Mouse (Mus musculus): ENCODE measurements around the gene Cyp24a1.

DNA sequence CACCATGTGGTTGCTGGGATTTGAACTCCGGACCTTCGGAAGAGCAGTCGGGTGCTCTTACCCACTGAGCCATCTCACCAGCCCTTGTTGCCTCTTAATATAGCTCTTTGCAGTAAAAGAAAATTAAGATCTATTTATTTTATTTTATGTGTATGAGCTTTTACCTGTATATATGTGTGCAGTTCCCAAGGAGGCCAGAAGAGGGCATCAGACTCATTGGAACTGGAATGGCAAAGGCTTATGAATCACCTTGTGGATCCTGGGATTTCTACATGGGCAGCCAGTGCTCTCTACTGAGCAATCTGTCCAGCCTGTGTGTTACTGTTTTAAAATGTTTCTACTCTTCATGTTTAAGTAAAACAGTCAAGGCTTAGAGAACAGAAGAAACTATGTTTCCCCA lies 54.4 kb downstream of the Cyp24a1 start:
- TF ChIP-seq CTCF (IDR thresholded peaks at IDR 0.05; ENCODE audit: low read depth) = peak; percentile 66
- TF ChIP-seq EP300 (optimal IDR thresholded peaks at IDR 0.05) = no peak

Measured in stomach, postnatal 0 days (tissue).